Mouse (Mus musculus) stomach, embryonic 16.5 days (tissue): ENCODE data around the gene Ptprm. TPM values are rescaled to one million over a fixed set of nuclear protein-coding genes. Genes with fewer than 3 reads are reported as not detected.

Experiments used
- ATAC-seq: fragments of 200-750 bp; cut with Nextera tagmentation; 2 replicates; pipeline ENCODE4 v1.8.0; 2017; ENCODE audit warnings: moderate number of reproducible peaks, moderate TSS enrichment; ENCODE audit not compliant: insufficient read depth, low FRiP score
- H3K27ac ChIP-seq: fragments of 300-500 bp; sonication (generic); 2 replicates; pipeline ENCODE4 v1.5.1; 2014; ENCODE audit warnings: low read length
- H3K27me3 ChIP-seq: fragments of 300-500 bp; sonication (generic); 2 replicates; pipeline ENCODE4 v1.6.1; 2014; ENCODE audit warnings: low read length, control low read depth, mixed read lengths; ENCODE audit not compliant: control insufficient read depth, insufficient read depth
- H3K36me3 ChIP-seq: fragments of 300-500 bp; sonication (generic); 2 replicates; pipeline ENCODE4 v1.6.1; 2014; ENCODE audit warnings: low read length; ENCODE audit not compliant: control insufficient read depth, insufficient read depth
- H3K4me1 ChIP-seq: fragments of 300-500 bp; sonication (generic); 2 replicates; pipeline ENCODE4 v1.6.1; 2014; ENCODE audit warnings: low read length, control low read depth, mixed read lengths; ENCODE audit not compliant: control insufficient read depth, insufficient read depth
- H3K4me2 ChIP-seq: fragments of 300-500 bp; sonication (generic); 2 replicates; pipeline ENCODE4 v1.6.1; 2014; ENCODE audit warnings: low read depth, low read length, mixed read lengths
- H3K4me3 ChIP-seq: fragments of 300-500 bp; sonication (generic); replicated peaks from 2 replicates; pipeline ENCODE4 v1.5.1; 2014; ENCODE audit warnings: mild to moderate bottlenecking, low read length
- H3K9ac ChIP-seq: fragments of 300-500 bp; sonication (generic); 2 replicates; pipeline ENCODE4 v1.6.1; 2014; ENCODE audit warnings: low read length
- H3K9me3 ChIP-seq: fragments of 300-500 bp; sonication (generic); replicated peaks from 2 replicates; pipeline ENCODE4 v1.6.1; 2016; ENCODE audit warnings: low read length, control low read depth; ENCODE audit not compliant: control insufficient read depth
- WGBS: fragments of 180-500 bp; shearing (Covaris S2); extraction: QIAGEN DNeasy Blood & Tissue Kit; methylation state at CpG from one replicate; pipeline ENCODE4 v1.1.7; 2014; 5-methylcytosine and 5-hydroxymethylcytosine counted together
- polyA plus RNA-seq: library from polyadenylated mRNA; unstranded; fragments of >200 nt; fragmentation: Nextera tagmentation; extraction: Ambion mirVana; gene quantifications from 2 replicates; pipeline ENCODE4 v1.2.1, GENCODE M21; 2015

The Ptprm gene
- polyA plus RNA-seq, 1 experiment from 2014 or later: 10.8 TPM

DNA sequence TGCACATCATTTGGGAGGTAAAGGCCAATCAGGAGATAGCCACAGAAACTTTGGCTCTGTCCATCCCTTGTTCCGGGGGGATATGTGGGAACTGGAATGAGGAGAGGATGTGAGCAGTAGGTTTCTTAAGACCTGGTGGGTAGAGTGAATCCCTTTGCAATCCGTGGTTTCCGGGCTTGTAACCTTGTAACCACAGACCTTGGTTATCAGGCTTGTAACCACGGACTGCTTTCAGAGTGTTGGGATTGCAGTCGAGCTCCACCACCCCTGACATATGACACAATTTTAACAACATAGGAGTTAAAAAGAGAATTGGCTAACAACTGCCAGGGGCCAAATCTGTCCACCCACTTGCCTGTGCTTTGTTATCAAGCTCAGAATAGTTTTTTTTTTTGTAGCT, 270.2 kb downstream of the Ptprm start:
- Histone ChIP-seq H3K9me3 (no peaks in the 10 kb centered on the region), H3K27me3 (no peaks in the 10 kb centered on the region), H3K4me2 (no peak overlapping the region), H3K27ac (no peak overlapping the region), H3K9ac (no peak overlapping the region), H3K4me1 (no peaks in the 10 kb centered on the region), H3K36me3 (no peaks in the 10 kb centered on the region), H3K4me3 (no peak overlapping the region)
- WGBS: 73% methylated on average over 5 of the region's 5 CpGs
- ATAC-seq: no peak

DNA sequence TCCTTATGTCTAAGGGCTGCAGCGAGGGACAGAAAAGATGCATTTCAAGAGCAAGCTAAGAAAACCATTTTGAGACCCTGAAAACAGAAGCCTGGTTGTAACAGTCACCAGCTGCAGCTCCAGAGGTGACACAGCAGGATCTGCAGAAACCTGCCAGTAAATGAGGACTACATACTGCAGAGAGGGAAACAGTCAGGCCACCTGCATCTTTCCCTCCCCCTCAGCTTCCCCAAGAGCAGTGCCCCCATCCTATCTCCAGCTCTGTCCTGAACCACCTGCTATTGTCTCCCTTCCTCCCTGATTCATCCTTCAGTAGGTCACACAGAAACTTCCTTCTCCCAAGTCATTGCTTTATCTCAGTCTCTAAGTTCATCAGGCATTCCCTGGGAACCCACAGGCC, 274.7 kb downstream of the Ptprm start:
- Histone ChIP-seq H3K36me3 (no peaks in the 10 kb centered on the region), H3K4me2 (no peak overlapping the region), H3K4me1 (no peaks in the 10 kb centered on the region), H3K4me3 (no peak overlapping the region), H3K27ac (no peak overlapping the region), H3K27me3 (no peaks in the 10 kb centered on the region), H3K9ac (no peak overlapping the region), H3K9me3 (no peaks in the 10 kb centered on the region)
- no peak for ATAC-seq
- 62% methylated on average over 1 of the region's 1 CpGs for WGBS

DNA sequence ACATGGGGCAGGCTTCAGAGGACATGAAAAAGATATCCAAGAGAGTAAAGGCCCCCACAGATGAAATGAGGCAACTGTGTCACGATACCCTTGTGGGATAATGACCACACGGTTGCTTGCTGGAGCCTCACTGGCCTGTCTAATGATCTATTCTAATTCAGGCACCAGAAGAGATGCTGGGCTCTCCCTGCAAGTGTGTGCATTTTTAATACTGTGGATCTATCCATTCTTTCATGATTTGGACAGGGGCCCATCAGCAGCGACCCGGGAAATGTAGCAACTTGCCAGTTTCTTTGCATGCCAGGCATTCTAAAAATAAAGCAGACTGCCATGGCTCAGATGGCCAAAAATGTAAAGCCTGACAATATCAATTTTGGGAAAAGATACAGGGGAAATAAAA, 280.7 kb downstream of the Ptprm start:
- no peaks in the 10 kb centered on the region for H3K27me3 ChIP-seq
- 0 out of 2 replicates have a peak, but pooled peaks cover 5% of the 10 kb centered on the region for H3K4me1 ChIP-seq
- H3K27ac ChIP-seq: no peak overlapping the region
- H3K4me2 ChIP-seq: no peak overlapping the region
- no peaks in the 10 kb centered on the region for H3K36me3 ChIP-seq
- H3K9me3 ChIP-seq: no peaks in the 10 kb centered on the region
- no peak for ATAC-seq
- no peak overlapping the region for H3K9ac ChIP-seq
- 60% methylated on average over 4 of the region's 4 CpGs for WGBS
- no peak overlapping the region for H3K4me3 ChIP-seq

DNA sequence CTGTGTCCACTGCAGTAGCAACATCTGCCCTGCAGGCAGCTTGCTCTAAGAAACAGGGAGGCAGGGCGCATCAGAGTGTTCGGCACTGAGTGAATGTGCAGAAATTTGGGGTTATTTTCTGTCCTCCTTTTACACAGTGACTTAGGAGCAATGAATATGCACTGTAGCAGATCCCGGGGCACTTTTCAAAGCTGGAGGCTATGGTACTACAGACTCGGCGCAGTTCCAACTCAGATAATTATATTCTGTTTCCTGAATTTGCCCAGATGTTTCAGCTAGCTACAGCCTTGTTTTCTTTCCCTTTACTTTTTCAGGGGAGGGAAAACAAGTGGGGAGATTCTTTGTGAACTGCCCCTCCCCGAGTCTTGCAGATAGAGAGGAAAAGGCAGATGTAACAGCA, 281.1 kb downstream of the Ptprm start:
- H3K4me2 ChIP-seq: no peak overlapping the region
- H3K36me3 ChIP-seq: no peaks in the 10 kb centered on the region
- no peak for ATAC-seq
- no peak overlapping the region for H3K27ac ChIP-seq
- H3K9me3 ChIP-seq: no peaks in the 10 kb centered on the region
- H3K9ac ChIP-seq: no peak overlapping the region
- WGBS: 73% methylated on average over 6 of the region's 6 CpGs
- H3K4me3 ChIP-seq: no peak overlapping the region
- H3K4me1 ChIP-seq: 0 out of 2 replicates have a peak, but pooled peaks cover 5% of the 10 kb centered on the region
- no peaks in the 10 kb centered on the region for H3K27me3 ChIP-seq

DNA sequence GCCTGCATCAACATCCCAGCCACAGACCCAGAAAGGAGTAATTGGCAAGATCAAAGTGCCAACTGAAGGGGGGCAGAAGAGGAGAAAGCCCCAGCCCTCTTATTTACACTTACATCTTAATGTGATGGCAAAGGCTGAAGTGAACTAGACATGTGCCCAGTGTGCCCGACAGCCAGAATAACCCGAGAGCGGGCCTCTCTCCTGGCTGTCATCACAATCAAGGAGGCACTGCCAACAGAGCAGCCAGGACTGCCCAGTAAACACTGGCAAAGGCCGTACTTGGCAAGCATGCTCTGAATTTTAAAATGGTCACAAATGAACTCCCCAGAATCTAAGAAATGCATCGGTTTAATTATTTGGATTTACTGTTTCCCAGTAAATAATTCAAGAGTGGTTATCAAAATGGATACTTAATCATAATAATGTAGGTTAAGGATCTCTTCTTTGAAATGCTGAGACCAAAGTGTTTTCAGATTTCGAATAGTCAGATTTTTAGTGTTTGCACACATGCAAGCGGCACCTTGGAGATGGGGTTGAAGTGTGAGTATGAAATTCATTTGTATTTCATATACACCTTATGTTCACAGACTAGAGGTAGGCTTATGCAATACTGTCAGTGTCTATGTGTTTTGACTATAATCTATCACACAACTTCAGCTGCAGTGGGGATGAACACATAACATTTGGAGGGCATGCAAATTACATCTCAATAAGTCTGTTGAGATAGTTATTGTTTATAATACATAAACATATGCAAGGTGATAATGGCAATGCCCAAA, 282.8 kb downstream of the Ptprm start:
- ATAC-seq: no peak
- no peak overlapping the region for H3K4me3 ChIP-seq
- no peak overlapping the region for H3K27ac ChIP-seq
- no peaks in the 10 kb centered on the region for H3K9me3 ChIP-seq
- H3K27me3 ChIP-seq: no peaks in the 10 kb centered on the region
- 84% methylated on average over 7 of the region's 7 CpGs for WGBS
- no peak overlapping the region for H3K9ac ChIP-seq
- H3K36me3 ChIP-seq: no peaks in the 10 kb centered on the region
- H3K4me2 ChIP-seq: no peak overlapping the region
- 0 out of 2 replicates have a peak, but pooled peaks cover 5% of the 10 kb centered on the region for H3K4me1 ChIP-seq

DNA sequence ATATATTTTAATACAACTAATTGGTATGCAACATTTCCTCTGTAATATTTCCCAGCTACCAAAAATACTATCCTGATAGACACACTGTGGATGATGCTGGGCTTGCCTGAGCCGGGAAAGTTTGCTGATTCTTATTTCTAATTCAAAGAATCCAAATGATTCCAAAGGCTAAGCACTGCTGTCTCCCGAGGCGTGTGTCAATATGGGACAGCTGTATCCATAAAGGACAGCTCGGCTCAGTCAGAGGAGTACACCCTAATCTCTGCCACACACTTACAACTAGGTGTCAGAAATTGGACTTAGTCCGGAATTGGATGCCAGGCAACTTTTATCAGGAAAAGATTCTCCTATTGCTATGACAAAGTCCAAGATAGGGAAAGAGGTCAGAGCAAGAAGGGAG, 290.6 kb downstream of the Ptprm start:
- no peaks in the 10 kb centered on the region for H3K9me3 ChIP-seq
- no peak overlapping the region for H3K4me3 ChIP-seq
- H3K27ac ChIP-seq: no peak overlapping the region
- H3K9ac ChIP-seq: no peak overlapping the region
- H3K36me3 ChIP-seq: no peaks in the 10 kb centered on the region
- 69% methylated on average over 5 of the region's 5 CpGs for WGBS
- H3K27me3 ChIP-seq: no peaks in the 10 kb centered on the region
- H3K4me1 ChIP-seq: no peaks in the 10 kb centered on the region
- H3K4me2 ChIP-seq: no peak overlapping the region
- ATAC-seq: no peak

DNA sequence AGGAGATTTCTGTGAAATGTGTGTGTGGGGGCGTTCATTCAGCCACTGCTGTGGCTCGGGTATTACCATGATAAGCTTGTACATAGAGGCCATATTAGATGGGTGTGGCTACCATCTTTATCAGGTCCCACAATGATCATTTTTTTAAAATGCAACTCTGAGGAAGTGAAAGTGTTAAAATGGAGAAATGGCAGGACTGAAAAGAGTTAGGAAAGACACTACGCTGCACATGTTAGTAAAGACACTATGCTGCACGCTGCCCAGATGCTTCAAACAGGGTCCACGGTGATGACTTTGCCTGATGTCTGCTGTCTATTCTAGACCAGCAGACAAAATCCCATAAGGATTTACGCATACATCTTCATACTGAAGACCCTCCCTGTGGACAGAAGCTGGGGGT, 298.6 kb downstream of the Ptprm start:
- 86% methylated on average over 6 of the region's 6 CpGs for WGBS
- Histone ChIP-seq H3K4me2 (no peak overlapping the region), H3K9ac (no peak overlapping the region), H3K4me1 (no peaks in the 10 kb centered on the region), H3K4me3 (no peak overlapping the region), H3K36me3 (no peaks in the 10 kb centered on the region), H3K27ac (no peak overlapping the region), H3K27me3 (no peaks in the 10 kb centered on the region), H3K9me3 (no peaks in the 10 kb centered on the region)
- no peak for ATAC-seq

DNA sequence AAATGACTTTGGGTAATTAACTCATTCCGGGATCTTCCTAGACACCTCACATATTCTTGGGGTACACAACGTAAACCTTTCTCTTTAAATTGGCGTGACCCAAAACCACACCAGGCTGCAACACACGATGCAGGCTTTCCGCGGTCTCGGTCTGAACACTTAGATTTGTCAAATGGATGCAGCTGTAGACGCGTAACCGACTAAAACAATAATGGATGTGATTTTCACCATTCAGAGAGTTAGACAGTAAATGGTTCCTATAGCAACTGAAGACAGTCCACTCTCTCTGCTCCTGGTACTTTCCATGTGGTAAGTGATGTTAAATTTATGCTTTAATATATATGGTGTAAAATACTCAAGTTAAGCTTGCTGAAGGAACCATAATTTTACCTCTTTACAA, 300.1 kb downstream of the Ptprm start:
- H3K4me3 ChIP-seq: no peak overlapping the region
- no peaks in the 10 kb centered on the region for H3K9me3 ChIP-seq
- H3K27me3 ChIP-seq: no peaks in the 10 kb centered on the region
- no peak overlapping the region for H3K9ac ChIP-seq
- 88% methylated on average over 10 of the region's 10 CpGs for WGBS
- no peaks in the 10 kb centered on the region for H3K36me3 ChIP-seq
- H3K4me2 ChIP-seq: no peak overlapping the region
- H3K4me1 ChIP-seq: no peaks in the 10 kb centered on the region
- ATAC-seq: no peak
- no peak overlapping the region for H3K27ac ChIP-seq

DNA sequence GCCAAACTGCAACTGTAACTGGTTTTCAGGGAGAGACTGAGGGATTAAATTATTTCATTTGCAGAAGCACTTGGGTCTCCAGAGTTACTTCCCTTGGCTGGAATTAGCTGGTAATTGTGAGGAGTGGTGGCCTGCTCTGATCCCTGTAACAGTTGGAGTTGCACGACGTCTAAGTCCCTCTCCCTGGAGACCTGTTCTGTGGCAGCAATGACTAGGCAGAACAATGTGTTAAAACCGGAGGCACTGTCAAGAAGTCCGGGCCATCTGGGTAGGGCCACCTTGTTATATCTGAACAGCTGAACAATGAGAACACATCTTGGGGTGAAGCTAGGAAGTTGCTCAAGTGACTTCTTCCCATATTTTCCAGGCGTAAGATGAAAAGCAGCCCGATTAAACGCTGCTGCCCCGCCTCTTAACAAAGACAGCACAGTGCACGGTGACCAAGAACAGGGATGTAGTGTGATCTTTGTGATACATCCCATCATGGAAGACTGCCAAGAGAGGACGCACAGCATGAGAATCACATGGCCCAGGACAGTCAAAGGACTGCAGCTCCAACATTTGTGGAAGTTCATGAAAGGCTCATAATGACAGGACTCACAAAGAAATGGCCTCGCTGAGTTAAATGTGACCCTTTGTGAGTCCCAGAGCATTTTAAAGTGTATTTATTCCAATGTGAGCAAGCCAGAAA, 301.5 kb downstream of the Ptprm start:
- Histone ChIP-seq H3K27ac (no peak overlapping the region), H3K36me3 (no peaks in the 10 kb centered on the region), H3K4me2 (no peak overlapping the region), H3K27me3 (no peaks in the 10 kb centered on the region), H3K4me1 (no peaks in the 10 kb centered on the region), H3K9ac (no peak overlapping the region), H3K4me3 (no peak overlapping the region), H3K9me3 (no peaks in the 10 kb centered on the region)
- no peak for ATAC-seq
- 69% methylated on average over 11 of the region's 11 CpGs for WGBS
